Mouse (Mus musculus) liver, postnatal 0 days (tissue): Measurements from ENCODE around the gene Fam166a.

Experiments used
- CTCF ChIP-seq: sonication (generic); IDR thresholded peaks from 2 replicates; pipeline ENCODE4 v1.5.1; 2016; ENCODE audit warnings: antibody characterized with exemption, low read depth
- EP300 ChIP-seq: IDR thresholded peaks from 2 replicates; pipeline ENCODE4 v1.6.1; 2016; ENCODE audit warnings: antibody characterized with exemption, low read depth, mild to moderate bottlenecking

- TF ChIP-seq CTCF = no peak
- TF ChIP-seq EP300 = no peak
Observed at GRCm38 (mm10) chr2:25197946-25198345, 20.6 kb upstream of the Fam166a start.
